Mouse (Mus musculus): ENCODE measurements around the gene Aida.
"Not testable (repeated sequence)": the region's sequence is repeated elsewhere in the genome, so short reads cannot be mapped to it uniquely, and the experiment has no call there.

Gene Aida

DNA sequence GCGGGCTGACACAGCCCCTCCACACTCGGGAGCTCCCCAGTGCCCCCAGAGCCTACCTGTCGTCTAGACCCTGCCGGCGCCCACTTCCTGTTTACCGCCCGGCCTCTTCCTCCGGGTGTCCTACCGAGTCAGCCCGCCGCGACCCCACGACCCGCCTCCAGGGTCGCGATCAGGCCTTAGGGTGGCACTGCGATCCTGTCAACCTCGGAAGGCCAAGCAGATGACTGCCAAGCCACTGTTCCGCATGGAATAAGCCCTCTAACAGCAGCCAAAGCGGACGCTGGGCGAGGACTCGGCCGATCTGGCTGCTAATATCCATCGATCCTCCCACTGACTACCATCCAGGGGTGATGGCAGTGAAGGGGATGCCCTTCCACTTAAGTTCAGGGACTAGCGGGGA is at the start of gene Aida:
Gene Aida (plus strand): TSS at position 126 of the 400 bp plus-strand sequence.
- DNase-seq = no peak

DNA sequence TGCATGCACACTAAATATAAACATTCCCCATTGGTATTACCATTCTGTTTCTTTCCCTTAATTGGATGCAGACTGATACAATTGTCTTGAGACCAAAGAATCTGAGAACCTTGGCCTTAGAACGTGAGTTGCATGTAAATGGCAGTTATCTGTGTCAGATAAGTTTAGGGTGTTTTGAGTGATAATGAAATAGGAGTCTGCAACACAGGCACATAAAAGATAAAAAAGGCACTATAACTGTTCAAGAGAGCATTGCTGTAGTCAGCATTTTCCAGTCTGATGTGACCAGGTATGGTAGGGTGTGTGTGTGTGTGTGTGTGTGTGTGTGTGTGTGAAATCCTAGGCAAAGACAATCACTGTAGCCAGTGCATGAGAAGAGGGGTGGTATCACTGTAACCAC is 48.2 kb upstream of the Aida start:
- DNase-seq = no peak

DNA sequence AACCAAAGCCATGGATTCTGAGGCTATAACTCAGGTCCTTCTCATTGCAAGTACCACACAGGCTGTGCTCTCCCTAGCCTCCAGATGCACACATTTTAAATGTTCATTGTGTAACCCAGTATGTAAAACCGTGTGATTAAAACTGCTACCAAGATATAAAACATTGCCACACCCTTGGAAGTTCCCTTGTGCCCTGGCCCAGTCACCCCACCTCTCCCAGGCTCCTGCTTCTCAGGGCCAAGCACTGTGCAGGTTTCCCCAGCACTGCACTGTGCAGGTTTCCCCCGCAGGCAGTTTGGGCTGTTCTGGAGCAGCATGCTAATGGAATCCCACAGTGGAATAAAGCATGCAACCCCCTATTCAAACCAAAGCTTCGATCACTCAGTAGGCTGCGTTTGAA is 45.8 kb upstream of the Aida start:
- DNase-seq = no peak

- DNase-seq = no peak
These were observed 44.6 kb upstream of the Aida start for GRCm38 (mm10) chr1:183251818-183252217.

DNA sequence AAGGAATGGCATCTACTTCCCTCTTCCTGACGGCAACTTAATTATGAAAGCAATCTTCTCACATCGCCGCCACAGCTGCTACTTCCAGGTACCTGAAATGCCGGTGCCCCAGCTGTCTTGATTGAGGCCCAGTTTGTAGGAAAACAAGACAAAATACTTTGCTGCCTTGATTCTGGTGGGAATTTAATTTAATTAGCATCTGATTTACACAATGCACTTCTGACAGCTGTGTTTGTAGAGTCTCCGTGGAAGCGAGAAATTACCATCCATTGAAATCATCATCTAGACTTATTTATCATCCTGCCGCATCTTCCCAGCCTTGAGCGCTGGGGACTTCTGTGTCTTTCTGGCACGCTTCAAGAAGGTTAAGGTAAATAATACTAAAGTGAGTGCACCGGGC is 43.8 kb upstream of the Aida start:
- DNase-seq = no peak

DNA sequence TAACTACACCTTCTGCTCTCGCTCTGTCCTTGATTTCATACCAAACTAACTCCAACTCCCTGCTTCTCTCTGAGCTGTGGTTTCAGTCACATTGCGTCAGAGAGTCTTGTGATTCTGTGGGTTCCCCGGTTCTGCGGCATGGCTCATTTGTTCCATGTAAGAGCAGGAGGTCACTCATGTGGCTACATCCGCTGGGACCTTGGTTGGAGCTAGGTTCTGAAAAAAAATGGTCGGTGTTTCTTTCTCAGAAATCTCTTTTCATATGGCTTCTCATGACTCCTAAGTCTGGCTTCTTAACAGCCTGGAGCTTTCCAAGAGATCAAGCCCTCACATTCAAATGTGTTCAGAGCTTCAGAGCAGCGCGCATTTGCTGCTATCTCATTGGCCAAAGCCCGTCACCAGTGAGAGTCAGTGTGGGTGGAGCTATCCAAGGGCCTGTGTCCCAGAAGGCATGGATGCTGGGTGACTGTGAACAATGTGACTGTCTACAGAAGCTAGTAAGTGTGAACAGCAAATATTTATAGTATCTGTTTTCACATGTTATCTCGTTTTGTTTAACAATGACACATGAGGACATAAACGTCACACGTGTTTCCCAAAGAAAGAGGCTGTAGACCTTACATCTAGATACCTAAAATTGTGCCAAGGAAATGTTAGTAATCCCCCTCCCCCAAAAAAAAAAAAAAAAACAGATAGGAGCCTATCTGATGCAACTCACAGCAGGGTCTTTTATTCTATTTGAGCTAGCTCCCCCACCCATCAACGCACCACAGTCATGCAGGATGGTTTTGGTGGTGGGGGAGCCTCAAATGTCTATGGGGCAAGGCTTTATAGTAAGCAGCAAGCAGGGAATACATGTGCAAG is 32.0 kb upstream of the Aida start:
- DNase-seq = no peak

DNA sequence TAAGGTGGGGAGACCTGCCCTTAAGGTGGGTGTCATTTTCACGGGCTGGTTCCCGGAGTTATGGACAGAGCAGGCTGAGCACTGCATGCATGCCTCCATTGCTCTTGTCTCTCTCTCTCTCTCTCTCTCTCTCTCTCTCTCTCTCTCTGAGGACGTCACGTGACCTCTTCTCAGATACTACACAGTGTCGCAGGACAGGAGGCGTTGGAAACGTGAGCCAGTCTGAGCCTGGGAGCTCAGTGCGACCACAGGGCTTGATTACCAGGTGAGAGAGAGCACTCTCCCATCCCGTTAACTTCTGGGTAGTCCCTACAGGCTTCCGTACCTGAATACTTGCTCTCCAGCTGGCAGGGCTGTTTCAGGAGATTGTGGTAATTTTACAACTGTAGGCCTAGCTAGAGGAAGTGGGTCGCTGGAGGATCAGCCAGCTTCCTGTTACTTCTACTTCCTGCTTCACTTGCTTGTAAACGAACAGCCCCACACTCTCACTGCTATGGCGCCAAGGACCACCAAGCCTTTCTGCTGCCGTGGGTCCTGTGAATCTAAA is 30.4 kb upstream of the Aida start:
- no peak for DNase-seq

DNA sequence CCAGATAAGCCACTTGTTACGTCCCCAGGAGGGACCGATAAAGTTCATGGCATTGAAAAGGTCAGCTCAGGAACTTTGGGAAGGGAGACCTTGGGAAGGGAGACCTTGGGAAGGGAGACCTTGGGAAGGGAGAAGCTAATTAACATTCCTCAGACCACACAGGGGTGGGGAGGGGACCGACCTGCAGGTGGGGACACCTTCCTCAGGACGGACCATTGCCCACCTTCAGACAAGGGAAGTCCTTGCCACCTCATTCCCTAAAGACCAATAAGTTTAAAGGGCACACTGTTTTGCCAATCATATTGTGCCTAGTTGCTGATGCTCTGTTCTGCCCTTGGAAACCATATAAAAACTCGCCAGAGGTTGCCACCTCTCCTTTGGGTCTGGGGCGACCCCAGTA is 28.7 kb upstream of the Aida start:
- no peak for DNase-seq

DNA sequence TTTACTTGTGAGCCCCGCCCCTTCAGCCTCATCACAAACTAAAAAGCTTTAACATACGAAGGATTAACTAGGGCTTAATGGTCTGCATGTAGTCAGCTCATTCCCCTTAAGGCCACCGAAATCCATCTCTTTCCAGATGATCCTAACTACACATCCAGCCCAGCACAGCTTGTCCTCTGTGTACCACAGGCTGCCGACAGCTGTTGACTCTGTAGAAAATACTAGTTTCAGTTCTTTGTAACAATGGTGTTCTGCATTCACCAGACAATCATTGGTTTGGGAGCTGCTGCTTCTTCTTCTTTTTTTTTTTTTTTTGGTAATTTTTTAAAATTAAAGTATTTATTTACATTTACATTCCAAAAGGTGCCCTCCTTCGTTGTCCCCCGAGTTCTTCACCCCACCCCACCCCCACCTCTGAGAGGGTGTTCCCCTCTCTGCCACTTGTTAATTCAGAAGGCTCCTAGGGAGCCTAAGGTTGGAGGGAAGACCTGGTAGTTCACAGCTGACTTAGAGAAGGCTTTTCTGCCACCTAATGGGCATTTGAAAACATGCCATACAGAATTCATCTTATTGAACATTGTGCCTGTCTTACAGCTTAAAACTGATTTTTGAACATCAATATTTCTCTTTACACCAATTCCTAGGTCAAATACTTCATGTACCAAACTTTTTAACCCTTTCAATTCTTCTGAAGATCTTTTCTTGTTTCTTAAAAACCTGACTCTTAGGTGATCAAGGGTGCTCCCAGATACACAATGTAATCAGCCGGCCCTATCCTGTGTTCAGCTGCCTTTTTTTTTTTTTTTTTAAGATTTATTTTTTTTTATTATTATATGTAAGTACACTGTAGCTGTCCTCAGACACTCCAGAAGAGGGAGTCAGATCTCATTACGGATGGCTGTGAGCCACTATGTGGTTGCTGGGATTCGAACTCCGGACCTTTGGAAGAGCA is 23.2 kb upstream of the Aida start:
- DNase-seq = no peak

- DNase-seq = no peak
These were observed 22.0 kb upstream of the Aida start for GRCm38 (mm10) chr1:183274385-183274784.

DNA sequence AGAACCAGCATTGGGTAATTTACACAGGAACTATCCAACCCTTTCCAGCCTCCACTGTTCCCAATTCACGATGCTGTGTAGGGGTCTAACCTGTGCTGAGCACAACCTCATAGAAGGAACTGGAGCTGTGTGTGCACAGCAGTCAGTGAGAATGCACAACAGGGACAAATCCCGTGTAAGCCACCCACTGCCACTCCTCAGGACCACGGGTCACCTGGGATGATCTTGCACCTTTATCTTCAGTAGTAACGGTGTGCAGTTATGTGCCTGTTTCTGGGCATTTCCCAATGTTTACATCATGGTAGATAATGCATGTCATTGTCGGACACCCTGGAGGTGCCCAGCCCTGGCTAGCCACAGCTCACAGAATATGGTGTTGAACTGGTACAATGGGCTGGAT is 20.6 kb upstream of the Aida start:
- DNase-seq = no peak

- no peak for DNase-seq
These were observed 8.0 kb upstream of the Aida start for GRCm38 (mm10) chr1:183288351-183288750.

DNA sequence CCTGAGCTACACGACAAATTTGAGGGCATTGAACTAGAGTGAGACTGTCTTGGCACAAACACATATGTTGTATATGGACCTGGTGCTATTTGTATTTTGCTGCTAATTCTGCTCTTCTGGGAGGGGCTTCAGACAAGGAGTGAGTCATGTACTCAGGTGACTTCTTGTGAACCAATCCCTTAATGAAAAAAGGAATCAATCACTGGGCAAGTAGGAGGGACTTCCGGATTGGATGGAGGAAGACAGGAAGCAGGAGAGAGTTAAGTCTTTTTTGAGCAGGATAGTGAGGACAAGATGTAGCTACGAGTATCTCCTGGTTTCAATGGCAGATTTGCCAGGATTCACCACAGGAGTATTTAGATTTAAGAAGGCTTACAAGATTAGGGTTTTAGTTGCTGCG is 6.8 kb upstream of the Aida start:
- DNase-seq = no peak

- peak; percentile 92 for DNase-seq
These were observed 540 bp downstream of the Aida start, which contains the start of gene Brox for GRCm38 (mm10) chr1:183296877-183297383. TSS of gene Brox (minus strand) at chr1:183297269.

GRCm38 (mm10) chr1:183297473-183297885 is 1.1 kb downstream of the Aida start:
- DNase-seq = peak; percentile 64

DNA sequence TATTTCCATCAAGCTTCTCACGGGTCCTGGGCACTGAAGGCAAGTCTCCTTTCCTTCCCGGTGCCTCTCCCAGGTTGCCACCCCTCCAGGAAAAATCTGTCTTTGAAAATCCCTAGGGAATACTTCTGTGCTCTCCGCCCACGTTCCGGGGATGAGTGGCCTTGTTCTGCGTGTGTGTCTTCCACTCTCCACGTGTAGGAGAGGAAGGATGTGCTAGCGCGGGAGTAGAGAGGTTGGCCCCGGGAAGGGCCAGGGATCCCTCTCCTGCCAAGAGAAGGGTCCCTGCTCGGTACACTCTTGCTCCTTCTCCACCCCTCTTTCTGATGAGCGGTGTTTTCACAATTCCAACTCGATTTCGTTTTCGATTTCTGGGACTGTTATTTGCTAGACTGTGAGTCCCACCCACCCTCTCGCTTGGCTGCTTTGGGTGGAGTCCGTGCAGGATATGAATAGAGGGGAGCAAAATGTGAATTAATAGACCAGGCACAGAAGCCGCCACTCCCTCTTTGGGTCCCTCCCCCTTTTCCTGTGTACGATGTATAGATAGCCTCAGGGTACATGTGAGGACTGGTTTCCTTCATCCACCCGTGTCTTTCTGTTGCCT is 1.6 kb downstream of the Aida start:
- DNase-seq = peak; percentile 36

GRCm38 (mm10) chr1:183299161-183299560 is 2.8 kb downstream of the Aida start:
- DNase-seq = peak; percentile 91

GRCm38 (mm10) chr1:183307555-183307954 is 11.2 kb downstream of the Aida start:
- DNase-seq = no peak

- no peak for DNase-seq
These were observed 12.1 kb downstream of the Aida start for GRCm38 (mm10) chr1:183308476-183308875.

GRCm38 (mm10) chr1:183309601-183310000 is 13.2 kb downstream of the Aida start:
- DNase-seq = not testable (repeated sequence)

DNA sequence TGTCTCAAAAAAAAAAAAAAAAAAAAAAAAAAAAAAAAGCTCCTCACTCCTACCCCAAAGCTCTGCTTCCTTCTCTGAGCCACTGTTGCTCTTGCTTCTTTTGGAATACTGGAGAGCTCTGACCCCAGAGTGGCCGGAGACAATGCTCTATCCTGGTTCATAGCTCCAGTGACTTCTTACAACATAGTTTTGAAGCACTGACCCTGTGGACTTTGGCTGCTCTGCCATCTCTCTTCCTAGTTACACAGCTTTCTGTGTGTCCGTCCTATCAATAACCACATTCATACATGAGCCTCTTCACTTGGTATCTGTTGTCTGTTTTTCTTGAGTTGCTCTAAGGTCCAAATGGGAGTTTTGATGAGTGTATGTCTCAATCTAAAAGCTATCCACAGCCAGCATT is 15.7 kb downstream of the Aida start:
- DNase-seq = no peak

GRCm38 (mm10) chr1:183315783-183316182 is 19.4 kb downstream of the Aida start:
- no peak for DNase-seq

DNA sequence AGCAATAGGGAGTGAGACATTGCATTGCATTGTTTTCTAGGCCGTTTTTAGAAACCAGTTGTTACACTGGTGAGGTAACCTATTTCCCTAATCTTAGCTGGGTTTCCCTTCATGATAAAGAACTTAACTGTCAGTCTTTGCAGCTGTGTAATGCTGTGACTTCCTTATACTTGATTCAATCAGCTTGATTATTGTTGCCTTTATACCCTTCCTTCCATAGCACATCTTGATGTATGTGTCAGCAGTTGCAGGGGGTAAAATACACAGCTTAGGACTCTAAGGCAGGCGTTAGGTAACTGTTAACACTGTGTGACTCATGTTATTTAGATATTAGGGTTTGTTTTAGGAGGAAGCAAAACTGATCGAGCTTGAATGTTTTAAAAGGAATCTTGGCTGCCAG is 24.3 kb downstream of the Aida start:
- no peak for DNase-seq
